7 mouse cellular contexts compared by ENCODE assay signal in the genomic region with DNA sequence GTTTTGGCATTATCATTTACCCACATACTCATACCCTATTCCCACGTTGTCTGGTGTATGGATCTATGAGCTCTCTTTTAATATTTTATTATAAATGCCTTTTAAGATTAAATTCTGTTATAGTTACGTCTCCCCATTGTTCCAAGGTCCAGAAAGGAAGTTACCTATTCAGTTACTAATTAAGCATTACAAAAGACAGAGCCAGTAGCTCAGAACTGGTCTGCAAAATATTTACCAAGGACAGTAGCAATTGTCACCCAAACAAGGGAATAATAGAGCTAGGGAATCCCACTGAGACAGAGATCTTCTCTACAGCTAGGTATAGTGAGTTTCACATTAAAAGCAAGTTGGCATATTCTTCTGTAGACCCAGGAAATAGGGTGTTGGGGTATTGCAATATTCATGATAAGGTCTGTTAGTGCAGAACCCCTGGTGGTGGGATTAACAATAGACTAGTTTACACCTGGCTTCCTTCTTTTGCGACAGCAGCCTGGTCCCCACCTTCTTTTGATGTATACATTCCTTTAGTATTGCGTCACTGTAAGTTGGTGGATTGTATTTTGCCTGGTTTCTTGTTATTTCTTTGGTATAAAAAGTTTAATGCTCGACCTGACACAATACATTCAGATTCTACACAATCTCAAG. TPM values are rescaled to one million over a fixed set of nuclear protein-coding genes. Genes with fewer than 3 reads are reported as not detected.
"Had no signal": no experiment of that assay in that cellular context is flagged by ENCODE, and none has a peak within 500 bp of the region (broad histone marks: within the 10 kb centered on the region; RNA-seq: fewer than 3 reads in every experiment).

No protein-coding gene starts in this region.

RNA-seq across cellular contexts. Expression of gene Atp8b4, which starts 22.7 kb away (rescaled TPM):
- total RNA-seq: layer of hippocampus, adult 2 months; layer of hippocampus, postnatal 25 days; left cerebral cortex, postnatal 36 days had no signal
- polyA plus RNA-seq: hindbrain, postnatal 0 days had no signal

RNA-seq across cellular contexts. Expression of gene Slc27a2, which starts 29.0 kb away (rescaled TPM):
- total RNA-seq: gastrocnemius, adult 2 months; gastrocnemius, postnatal 25 days; granulocyte monocyte progenitor cell, adult 5-6 weeks had no signal
